Mouse (Mus musculus) hematopoietic multipotent progenitor cell, adult 10-12 weeks (in vitro differentiated cells): ENCODE measurements around the gene Sprtn. TPM values are rescaled to one million over a fixed set of nuclear protein-coding genes. Genes with fewer than 3 reads are reported as not detected.

Source experiments
- polyA plus RNA-seq: library from polyadenylated mRNA; stranded (reverse); fragments of >175 nt; gene quantifications from 2 replicates; pipeline ENCODE4 v1.2.3, GENCODE M21; 2012; ENCODE audit warnings: low replicate concordance

Sprtn gene
- polyA plus RNA-seq, result 5.8 and 12.3 TPM in 2 replicates

DNA sequence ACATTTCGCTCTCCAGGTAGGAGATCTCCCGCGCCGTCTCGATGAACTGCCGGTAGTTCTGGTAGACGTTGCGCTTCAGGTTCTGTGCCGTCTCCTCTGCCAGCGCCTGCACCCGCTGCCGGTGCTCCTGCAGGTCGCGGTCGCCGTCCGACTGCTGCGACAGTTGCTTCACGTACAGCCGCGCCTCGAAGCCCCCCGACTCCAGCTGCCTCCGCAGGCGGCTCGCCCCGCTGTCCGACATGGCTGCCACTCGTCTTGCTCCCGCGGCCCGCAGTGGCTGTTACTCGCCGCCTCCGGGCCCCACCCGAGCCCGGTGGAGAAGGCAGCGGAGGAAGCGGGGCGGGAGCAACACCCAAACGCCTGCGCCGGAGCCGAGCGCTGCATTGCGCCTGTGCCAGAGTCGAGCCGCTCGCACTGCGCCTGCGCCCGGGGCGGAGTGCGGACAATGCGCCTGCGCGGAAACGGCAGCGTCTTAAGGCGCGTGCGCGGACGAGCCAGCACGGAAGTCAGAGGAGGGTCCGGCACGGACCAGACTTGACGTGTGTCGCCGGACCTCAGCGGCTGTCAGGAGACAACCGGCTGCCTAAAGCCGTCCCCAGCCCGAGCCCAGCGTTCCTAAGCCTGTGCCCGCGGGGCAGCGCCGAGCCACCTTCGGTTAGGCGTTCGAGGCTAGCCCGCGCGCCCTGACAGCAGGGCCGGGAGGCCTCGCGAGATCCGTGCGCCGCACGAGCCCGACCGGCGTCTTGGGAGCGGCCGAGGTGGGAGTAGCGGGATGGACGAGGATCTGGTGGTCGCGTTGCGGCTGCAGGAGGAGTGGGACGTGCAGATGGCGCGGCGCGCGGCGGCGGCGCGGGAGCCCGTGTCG is at the start of gene Sprtn, which contains the start of gene Exoc8:
Sprtn (plus strand) TSS at position 501 of the 865 bp plus-strand sequence.
Exoc8 (minus strand) TSS at position 320 of the 865 bp plus-strand sequence.

DNA sequence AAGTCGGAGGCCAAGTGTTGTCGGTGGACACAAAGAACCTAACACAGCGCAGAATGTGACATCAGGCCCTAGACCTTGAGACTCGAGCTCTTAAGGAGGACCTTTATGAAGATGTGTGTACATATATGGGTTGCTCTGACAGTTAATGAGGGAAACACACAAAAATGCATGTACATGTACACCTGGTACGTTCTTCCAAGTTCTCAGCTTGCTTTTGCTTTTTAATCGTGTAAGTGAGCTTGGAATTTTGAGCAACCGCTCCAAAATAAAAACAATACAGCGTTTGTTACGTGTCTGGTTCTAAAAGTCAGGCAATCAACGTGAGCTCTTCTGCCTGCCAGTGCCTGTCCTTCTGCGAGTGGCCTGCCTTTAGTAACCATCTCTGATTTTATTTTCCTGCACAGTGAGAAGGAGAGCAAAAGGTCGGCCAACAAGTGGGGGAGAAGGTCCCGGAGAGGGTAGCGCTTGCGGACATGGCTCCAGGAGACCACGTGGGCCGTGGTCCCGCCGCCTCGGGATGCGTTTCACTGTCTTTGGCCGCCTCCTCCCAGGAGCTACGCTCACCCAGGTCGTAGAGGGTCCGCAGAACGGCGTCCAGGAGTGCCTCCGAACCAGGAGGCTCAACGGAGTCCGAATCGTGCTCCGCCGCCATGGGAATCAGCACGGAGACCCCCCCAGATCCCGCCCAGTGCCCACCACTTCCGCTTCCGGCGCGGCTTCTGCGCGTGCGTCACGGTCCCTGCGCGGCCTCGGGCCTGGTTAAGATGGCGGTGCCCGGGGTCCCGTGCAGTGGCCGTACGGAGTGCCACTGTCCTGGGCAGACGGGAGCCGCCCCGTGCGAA is 35.1 kb upstream of the Sprtn start, which contains the start of the genes Gnpat and 2810004N23Rik:
Gnpat (plus strand) TSS at position 713 of the 842 bp plus-strand sequence.
2810004N23Rik (minus strand) TSS at position 800 of the 842 bp plus-strand sequence.

DNA sequence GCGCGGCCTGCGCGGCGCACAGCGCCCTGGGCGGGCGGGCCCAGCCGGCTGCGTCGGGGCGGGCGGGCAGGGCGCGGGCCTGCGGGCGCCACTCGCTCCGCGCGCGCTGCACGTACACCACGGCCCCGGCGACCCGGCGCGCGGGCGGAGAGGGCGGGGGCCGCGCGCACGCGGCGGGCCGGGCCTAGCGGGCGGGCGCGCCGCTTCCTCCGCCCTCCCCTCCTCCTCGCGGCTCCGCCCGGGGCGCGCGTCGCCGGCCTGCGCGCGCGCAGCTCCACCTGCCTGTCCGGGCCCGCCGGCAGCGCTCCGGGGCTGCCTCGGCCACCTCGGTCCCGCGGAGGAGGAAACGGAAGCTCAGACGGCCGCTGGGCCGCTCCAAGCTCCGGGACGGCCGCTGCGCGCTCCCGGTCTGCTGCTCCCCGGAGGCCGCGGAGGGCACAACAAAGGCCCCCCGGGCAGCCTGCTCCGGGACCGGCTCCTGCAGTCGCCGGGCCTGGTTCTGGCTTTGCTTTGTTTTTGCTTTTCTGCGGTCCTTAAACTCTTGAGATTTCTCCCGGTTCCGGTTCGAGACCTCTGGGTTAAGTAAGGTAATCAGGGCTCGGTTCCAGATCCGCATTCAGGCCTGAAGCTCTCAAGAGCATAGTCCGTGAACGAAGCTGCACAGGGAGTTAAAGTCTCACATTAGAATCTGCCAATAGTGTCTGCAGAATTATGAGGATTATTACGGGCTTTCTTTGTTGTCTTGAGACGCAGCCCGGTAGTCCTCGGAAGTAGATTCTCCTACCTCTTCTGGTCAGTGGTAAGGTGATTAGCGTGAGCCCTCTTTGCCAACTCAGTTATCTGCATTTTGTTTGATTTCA is 51.8 kb downstream of the Sprtn start, which contains the start of gene Egln1:
Egln1 (minus strand) TSS at position 116 of the 860 bp plus-strand sequence.

Other genes starting within 250 kb of the Sprtn start
- 8.7 and 13.9 TPM in 2 replicates for gene 2310022B05Rik, start 234.5 kb upstream of the Sprtn start, polyA plus RNA-seq
- 18.3 and 25.7 TPM in 2 replicates for gene Ttc13, start 175.9 kb upstream of the Sprtn start, polyA plus RNA-seq
- gene Arv1, start 175.7 kb upstream of the Sprtn start, polyA plus RNA-seq, result 21.1 and 29.4 TPM in 2 replicates
- gene Fam89a, start 146.1 kb upstream of the Sprtn start, polyA plus RNA-seq, result 1.8 and 6.9 TPM in 2 replicates
- gene Trim67, start 104.8 kb upstream of the Sprtn start, polyA plus RNA-seq, result not detected in 2 replicates
- 42.4 and 52.0 TPM in 2 replicates for gene Gnpat, start 34.9 kb upstream of the Sprtn start, polyA plus RNA-seq
- gene 2810004N23Rik, start 34.8 kb upstream of the Sprtn start, polyA plus RNA-seq, result 7.6 and 16.2 TPM in 2 replicates
- gene Exoc8, start 181 bp upstream of the Sprtn start, polyA plus RNA-seq, result 8.4 and 10.4 TPM in 2 replicates
- 12.1 and 23.5 TPM in 2 replicates for gene Egln1, start 51.4 kb downstream of the Sprtn start, polyA plus RNA-seq
- gene Tsnax, start 115.1 kb downstream of the Sprtn start, polyA plus RNA-seq, result 16.4 and 18.4 TPM in 2 replicates
- 1.2 and 2.1 TPM in 2 replicates for gene Disc1, start 156.3 kb downstream of the Sprtn start, polyA plus RNA-seq